Mouse (Mus musculus): ENCODE measurements around the gene Spns2.

Gene Spns2

GRCm38 (mm10) chr11:72411945-72412344, 77.8 kb downstream of the Spns2 start:
- no peak for DNase-seq (ENCODE audit: extremely low read depth, low read depth, low spot score)

- DNase-seq (ENCODE audit: extremely low read depth, low read depth, low spot score): peak; percentile 13
Measured at GRCm38 (mm10) chr11:72411093-72411921, 78.4 kb downstream of the Spns2 start, which contains the start of gene Smtnl2. Smtnl2 (minus strand) TSS chr11:72411713.

GRCm38 (mm10) chr11:72410521-72411092, 79.1 kb downstream of the Spns2 start:
- no peak for DNase-seq (ENCODE audit: extremely low read depth, low read depth, low spot score)

- no peak for DNase-seq (ENCODE audit: extremely low read depth, low read depth, low spot score)
Measured at GRCm38 (mm10) chr11:72409649-72410385, 79.9 kb downstream of the Spns2 start.

GRCm38 (mm10) chr11:72408451-72409170, 81.1 kb downstream of the Spns2 start:
- DNase-seq (ENCODE audit: extremely low read depth, low read depth, low spot score): no peak

GRCm38 (mm10) chr11:72407574-72407973, 82.1 kb downstream of the Spns2 start:
- DNase-seq (ENCODE audit: extremely low read depth, low read depth, low spot score): no peak

- no peak for DNase-seq (ENCODE audit: extremely low read depth, low read depth, low spot score)
Measured at GRCm38 (mm10) chr11:72407081-72407480, 82.6 kb downstream of the Spns2 start.

GRCm38 (mm10) chr11:72406079-72406675, 83.5 kb downstream of the Spns2 start:
- no peak for DNase-seq (ENCODE audit: extremely low read depth, low read depth, low spot score)

GRCm38 (mm10) chr11:72405532-72405931, 84.2 kb downstream of the Spns2 start:
- no peak for DNase-seq (ENCODE audit: extremely low read depth, low read depth, low spot score)

GRCm38 (mm10) chr11:72402969-72403368, 86.7 kb downstream of the Spns2 start:
- DNase-seq (ENCODE audit: extremely low read depth, low read depth, low spot score): no peak

- no peak for DNase-seq (ENCODE audit: extremely low read depth, low read depth, low spot score)
Measured at GRCm38 (mm10) chr11:72402017-72402416, 87.7 kb downstream of the Spns2 start.
